Mouse (Mus musculus): ENCODE measurements around the gene Ptprg.

- TF ChIP-seq CTCF (IDR thresholded peaks at IDR 0.05; ENCODE audit: borderline replicate concordance, insufficient read depth, low read length): no peak
- TF ChIP-seq POLR2A (IDR thresholded peaks at IDR 0.05; ENCODE audit: low read depth, low read length): no peak
Measured at GRCm38 (mm10) chr14:11874266-11874665, 320.9 kb downstream of the Ptprg start.

All from embryonic fibroblast, embryonic 13.5 days (primary cell).